Mouse (Mus musculus): ENCODE data around the gene St6galnac6. TPM values are rescaled to one million over a fixed set of nuclear protein-coding genes. Genes with fewer than 3 reads are reported as not detected.

The St6galnac6 gene
- polyA plus RNA-seq, 1 experiment from 2014 or later = 8.5 TPM

- DNase-seq (ENCODE audit: low spot score) = no peak
- H3K27me3 ChIP-seq (ENCODE audit: control insufficient read depth, insufficient read depth, low read length) = no peaks in the 10 kb centered on the region
- peak overlapping the region; percentile 77 for H3K4me3 ChIP-seq (replicated peaks; ENCODE audit: low read length)
- no peaks in the 10 kb centered on the region for H3K36me3 ChIP-seq (replicated peaks; ENCODE audit: control insufficient read depth, insufficient read depth)
- 6% methylated on average over 34 of the region's 34 CpGs for WGBS
- peak overlapping the region; percentile 78 for H3K9ac ChIP-seq
- no peaks in the 10 kb centered on the region for H3K9me3 ChIP-seq (ENCODE audit: control insufficient read depth, low read length)
- H3K4me1 ChIP-seq (replicated peaks; ENCODE audit: control insufficient read depth, insufficient read depth, low read length) = peaks cover 23% of the 10 kb centered on the region; the same call in 1 of the 2 replicates
- no peak overlapping the region for H3K27ac ChIP-seq
- ATAC-seq (ENCODE audit: low FRiP score) = peak; percentile 38
- peak overlapping the region; percentile 90 for H3K4me2 ChIP-seq (replicated peaks)
Measured at GRCm38 (mm10) chr2:32607262-32607947, 7.9 kb downstream of the St6galnac6 start.

GRCm38 (mm10) chr2:32608141-32608777, 8.8 kb downstream of the St6galnac6 start:
- 12% methylated on average over 25 of the region's 25 CpGs for WGBS
- Histone ChIP-seq H3K27ac (no peak overlapping the region), H3K4me2 (replicated peaks) (peak overlapping the region; percentile 90), H3K27me3 (ENCODE audit: control insufficient read depth, insufficient read depth, low read length) (no peaks in the 10 kb centered on the region), H3K9me3 (ENCODE audit: control insufficient read depth, low read length) (no peaks in the 10 kb centered on the region), H3K4me1 (replicated peaks; ENCODE audit: control insufficient read depth, insufficient read depth, low read length) (peaks cover 23% of the 10 kb centered on the region; the same call in 1 of the 2 replicates), H3K9ac (no peak overlapping the region), H3K36me3 (replicated peaks; ENCODE audit: control insufficient read depth, insufficient read depth) (no peaks in the 10 kb centered on the region), H3K4me3 (replicated peaks; ENCODE audit: low read length) (peak overlapping the region; percentile 77; the same call in 1 of the 2 replicates)
- ATAC-seq (ENCODE audit: low FRiP score) (no peak), DNase-seq (ENCODE audit: low spot score) (no peak)

GRCm38 (mm10) chr2:32608778-32609435, 9.4 kb downstream of the St6galnac6 start:
- 41% methylated on average over 18 of the region's 18 CpGs for WGBS
- no peak overlapping the region for H3K27ac ChIP-seq

GRCm38 (mm10) chr2:32610610-32611229, 11.2 kb downstream of the St6galnac6 start:
- peak overlapping the region; percentile 43 for H3K4me2 ChIP-seq (replicated peaks)
- no peak overlapping the region for H3K4me3 ChIP-seq (replicated peaks; ENCODE audit: low read length)
- H3K27me3 ChIP-seq (ENCODE audit: control insufficient read depth, insufficient read depth, low read length) = no peaks in the 10 kb centered on the region
- ATAC-seq (ENCODE audit: low FRiP score) (no peak), DNase-seq (ENCODE audit: low spot score) (peak; percentile 52)
- 15% methylated on average over 23 of the region's 23 CpGs for WGBS
- H3K9ac ChIP-seq = 0 out of 2 replicates have a peak overlapping the region, but pooled peaks have one; percentile 9
- H3K9me3 ChIP-seq (ENCODE audit: control insufficient read depth, low read length) = no peaks in the 10 kb centered on the region
- H3K4me1 ChIP-seq (replicated peaks; ENCODE audit: control insufficient read depth, insufficient read depth, low read length) = peaks cover 23% of the 10 kb centered on the region; the same call in 1 of the 2 replicates
- H3K27ac ChIP-seq = no peak overlapping the region
- H3K36me3 ChIP-seq (replicated peaks; ENCODE audit: control insufficient read depth, insufficient read depth) = peaks cover 14% of the 10 kb centered on the region; the same call in 1 of the 2 replicates

More at GRCm38 (mm10) chr2:32608778-32609435, 9.4 kb downstream of the St6galnac6 start:
- Histone ChIP-seq H3K27me3 (ENCODE audit: control insufficient read depth, insufficient read depth, low read length) (no peaks in the 10 kb centered on the region), H3K9ac (0 out of 2 replicates have a peak overlapping the region, but pooled peaks have one; percentile 8), H3K4me3 (replicated peaks; ENCODE audit: low read length) (peak overlapping the region; percentile 77; the same call in 1 of the 2 replicates), H3K36me3 (replicated peaks; ENCODE audit: control insufficient read depth, insufficient read depth) (no peaks in the 10 kb centered on the region), H3K4me1 (replicated peaks; ENCODE audit: control insufficient read depth, insufficient read depth, low read length) (peaks cover 23% of the 10 kb centered on the region; the same call in 1 of the 2 replicates), H3K9me3 (ENCODE audit: control insufficient read depth, low read length) (no peaks in the 10 kb centered on the region), H3K4me2 (replicated peaks) (peak overlapping the region; percentile 90)
- ATAC-seq (ENCODE audit: low FRiP score) (no peak), DNase-seq (ENCODE audit: low spot score) (no peak)

- Histone ChIP-seq H3K4me2 (replicated peaks) (no peak overlapping the region), H3K4me1 (replicated peaks; ENCODE audit: control insufficient read depth, insufficient read depth, low read length) (peaks cover 20% of the 10 kb centered on the region; the same call in 1 of the 2 replicates), H3K4me3 (replicated peaks; ENCODE audit: low read length) (no peak overlapping the region), H3K9me3 (ENCODE audit: control insufficient read depth, low read length) (no peaks in the 10 kb centered on the region), H3K27me3 (ENCODE audit: control insufficient read depth, insufficient read depth, low read length) (no peaks in the 10 kb centered on the region), H3K9ac (no peak overlapping the region), H3K36me3 (replicated peaks; ENCODE audit: control insufficient read depth, insufficient read depth) (peaks cover 15% of the 10 kb centered on the region; the same call in 1 of the 2 replicates), H3K27ac (no peak overlapping the region)
- ATAC-seq (ENCODE audit: low FRiP score) (no peak), DNase-seq (ENCODE audit: low spot score) (no peak)
- 71% methylated on average over 26 of the region's 26 CpGs for WGBS
Measured at GRCm38 (mm10) chr2:32612274-32612673, 12.8 kb downstream of the St6galnac6 start.

GRCm38 (mm10) chr2:32617109-32617508, 17.6 kb downstream of the St6galnac6 start:
- no peak overlapping the region for H3K9ac ChIP-seq
- H3K9me3 ChIP-seq (ENCODE audit: control insufficient read depth, low read length) = no peaks in the 10 kb centered on the region
- no peak overlapping the region for H3K4me3 ChIP-seq (replicated peaks; ENCODE audit: low read length)
- H3K27ac ChIP-seq = no peak overlapping the region
- ATAC-seq (ENCODE audit: low FRiP score) (no peak), DNase-seq (ENCODE audit: low spot score) (no peak)
- H3K36me3 ChIP-seq (replicated peaks; ENCODE audit: control insufficient read depth, insufficient read depth) = peaks cover 15% of the 10 kb centered on the region; the same call in 1 of the 2 replicates
- 97% methylated on average over 1 of the region's 1 CpGs for WGBS
- peaks cover 19% of the 10 kb centered on the region for H3K4me1 ChIP-seq (replicated peaks; ENCODE audit: control insufficient read depth, insufficient read depth, low read length)
- H3K27me3 ChIP-seq (ENCODE audit: control insufficient read depth, insufficient read depth, low read length) = no peaks in the 10 kb centered on the region
- no peak overlapping the region for H3K4me2 ChIP-seq (replicated peaks)

- H3K27me3 ChIP-seq (ENCODE audit: control insufficient read depth, insufficient read depth, low read length) = no peaks in the 10 kb centered on the region
- no peaks in the 10 kb centered on the region for H3K9me3 ChIP-seq (ENCODE audit: control insufficient read depth, low read length)
- no peak overlapping the region for H3K27ac ChIP-seq
- H3K4me3 ChIP-seq (replicated peaks; ENCODE audit: low read length) = no peak overlapping the region
- DNase-seq (ENCODE audit: low spot score) (no peak), ATAC-seq (ENCODE audit: low FRiP score) (no peak)
- WGBS = 95% methylated on average over 4 of the region's 4 CpGs
- no peak overlapping the region for H3K4me2 ChIP-seq (replicated peaks)
- peaks cover 15% of the 10 kb centered on the region; the same call in 1 of the 2 replicates for H3K36me3 ChIP-seq (replicated peaks; ENCODE audit: control insufficient read depth, insufficient read depth)
- H3K9ac ChIP-seq = no peak overlapping the region
- peaks cover 19% of the 10 kb centered on the region for H3K4me1 ChIP-seq (replicated peaks; ENCODE audit: control insufficient read depth, insufficient read depth, low read length)
Measured at GRCm38 (mm10) chr2:32617601-32618000, 18.1 kb downstream of the St6galnac6 start.

- no peak overlapping the region for H3K27ac ChIP-seq
- H3K9me3 ChIP-seq (ENCODE audit: control insufficient read depth, low read length) = no peaks in the 10 kb centered on the region
- peaks cover 15% of the 10 kb centered on the region; the same call in 1 of the 2 replicates for H3K36me3 ChIP-seq (replicated peaks; ENCODE audit: control insufficient read depth, insufficient read depth)
- no peak overlapping the region for H3K4me2 ChIP-seq (replicated peaks)
- DNase-seq (ENCODE audit: low spot score) = no peak
- ATAC-seq (ENCODE audit: low FRiP score) = no peak
- peaks cover 19% of the 10 kb centered on the region for H3K4me1 ChIP-seq (replicated peaks; ENCODE audit: control insufficient read depth, insufficient read depth, low read length)
- no peaks in the 10 kb centered on the region for H3K27me3 ChIP-seq (ENCODE audit: control insufficient read depth, insufficient read depth, low read length)
- no peak overlapping the region for H3K4me3 ChIP-seq (replicated peaks; ENCODE audit: low read length)
- no peak overlapping the region for H3K9ac ChIP-seq
- WGBS = 57% methylated on average over 9 of the region's 9 CpGs
Measured at GRCm38 (mm10) chr2:32618051-32618450, 18.5 kb downstream of the St6galnac6 start.

All from hindbrain, embryonic 14.5 days (tissue).